Mouse (Mus musculus): Measurements from ENCODE around the gene S100pbp. TPM values are rescaled to one million over a fixed set of nuclear protein-coding genes. Genes with fewer than 3 reads are reported as not detected.

Gene S100pbp
- polyA plus RNA-seq (2014; fragmentation: Illumina TruSeq; extraction: RNeasy Lipid Tissue Mini Kit (QIAGEN cat#74804); ENCODE audit: low read depth, low replicate concordance), result 116 TPM

GRCm38 (mm10) chr4:129189542-129190519, at the start of gene S100pbp, which contains the start of gene Yars:
S100pbp (minus strand) TSS chr4:129189727.
Yars (plus strand) TSS chr4:129189760.

GRCm38 (mm10) chr4:129136579-129137391, 52.7 kb downstream of the S100pbp start, which contains the start of gene Fndc5:
Fndc5 (plus strand) TSS chr4:129136999.

GRCm38 (mm10) chr4:129121569-129122086, 67.9 kb downstream of the S100pbp start, which contains the start of gene Hpca:
Hpca (minus strand) TSS chr4:129122036.

GRCm38 (mm10) chr4:129105356-129105755, 84.2 kb downstream of the S100pbp start, which contains the start of gene Tmem54:
Tmem54 (plus strand) TSS chr4:129105548.

Other genes with a start within 250 kb of the S100pbp start
- gene Azin2, start 227.3 kb downstream of the S100pbp start, polyA plus RNA-seq (2014; fragmentation: Illumina TruSeq; extraction: RNeasy Lipid Tissue Mini Kit (QIAGEN cat#74804); ENCODE audit: low read depth, low replicate concordance), result 1.0 TPM
- 39.6 TPM for gene Ak2, start 197.8 kb downstream of the S100pbp start, polyA plus RNA-seq (2014; fragmentation: Illumina TruSeq; extraction: RNeasy Lipid Tissue Mini Kit (QIAGEN cat#74804); ENCODE audit: low read depth, low replicate concordance)
- gene Rnf19b, start 131.5 kb downstream of the S100pbp start, polyA plus RNA-seq (2014; fragmentation: Illumina TruSeq; extraction: RNeasy Lipid Tissue Mini Kit (QIAGEN cat#74804); ENCODE audit: low read depth, low replicate concordance), result 156 TPM
- not detected for gene Tmem54, start 84.2 kb downstream of the S100pbp start, polyA plus RNA-seq (2014; fragmentation: Illumina TruSeq; extraction: RNeasy Lipid Tissue Mini Kit (QIAGEN cat#74804); ENCODE audit: low read depth, low replicate concordance)
- 1.5 TPM for gene Hpca, start 67.7 kb downstream of the S100pbp start, polyA plus RNA-seq (2014; fragmentation: Illumina TruSeq; extraction: RNeasy Lipid Tissue Mini Kit (QIAGEN cat#74804); ENCODE audit: low read depth, low replicate concordance)
- gene Fndc5, start 52.7 kb downstream of the S100pbp start, polyA plus RNA-seq (2014; fragmentation: Illumina TruSeq; extraction: RNeasy Lipid Tissue Mini Kit (QIAGEN cat#74804); ENCODE audit: low read depth, low replicate concordance), result 7.4 TPM
- 4.9 TPM for gene Yars, start within 50 bp of the S100pbp start, polyA plus RNA-seq (2014; fragmentation: Illumina TruSeq; extraction: RNeasy Lipid Tissue Mini Kit (QIAGEN cat#74804); ENCODE audit: low read depth, low replicate concordance)
- 0.06 TPM for gene C77080, start 71.7 kb upstream of the S100pbp start, polyA plus RNA-seq (2014; fragmentation: Illumina TruSeq; extraction: RNeasy Lipid Tissue Mini Kit (QIAGEN cat#74804); ENCODE audit: low read depth, low replicate concordance)
- gene Sync, start 97.9 kb upstream of the S100pbp start, polyA plus RNA-seq (2014; fragmentation: Illumina TruSeq; extraction: RNeasy Lipid Tissue Mini Kit (QIAGEN cat#74804); ENCODE audit: low read depth, low replicate concordance), result 0.35 TPM
- 172 TPM for gene Rbbp4, start 145.6 kb upstream of the S100pbp start, polyA plus RNA-seq (2014; fragmentation: Illumina TruSeq; extraction: RNeasy Lipid Tissue Mini Kit (QIAGEN cat#74804); ENCODE audit: low read depth, low replicate concordance)
- 79.2 TPM for gene Zbtb8os, start 146.0 kb upstream of the S100pbp start, polyA plus RNA-seq (2014; fragmentation: Illumina TruSeq; extraction: RNeasy Lipid Tissue Mini Kit (QIAGEN cat#74804); ENCODE audit: low read depth, low replicate concordance)
- gene Zbtb8a, start 188.4 kb upstream of the S100pbp start, polyA plus RNA-seq (2014; fragmentation: Illumina TruSeq; extraction: RNeasy Lipid Tissue Mini Kit (QIAGEN cat#74804); ENCODE audit: low read depth, low replicate concordance), result 1.0 TPM